Mouse (Mus musculus) liver, embryonic 14.5 days (tissue): Measurements from ENCODE around the gene Pigh.

ENCODE experiments used
- CTCF ChIP-seq: IDR thresholded peaks from 2 replicates; pipeline ENCODE4 v1.5.1; 2016; ENCODE audit warnings: antibody characterized with exemption, low read depth, control low read depth
- EP300 ChIP-seq: IDR thresholded peaks from 2 replicates; pipeline ENCODE4 v1.6.1; 2016; ENCODE audit warnings: antibody characterized with exemption, low read depth

- TF ChIP-seq CTCF (no peak), EP300 (no peak)
Measured at GRCm38 (mm10) chr12:79040201-79040827, 49.1 kb downstream of the Pigh start.
